Mouse (Mus musculus): Measurements from ENCODE around the gene Ldoc1.

Gene Ldoc1

GRCm38 (mm10) chrX:61709302-61710033 is at the start of gene Ldoc1:
TSS of gene Ldoc1 (plus strand) at chrX:61709497.
- DNase-seq, result peak; percentile 65

DNA sequence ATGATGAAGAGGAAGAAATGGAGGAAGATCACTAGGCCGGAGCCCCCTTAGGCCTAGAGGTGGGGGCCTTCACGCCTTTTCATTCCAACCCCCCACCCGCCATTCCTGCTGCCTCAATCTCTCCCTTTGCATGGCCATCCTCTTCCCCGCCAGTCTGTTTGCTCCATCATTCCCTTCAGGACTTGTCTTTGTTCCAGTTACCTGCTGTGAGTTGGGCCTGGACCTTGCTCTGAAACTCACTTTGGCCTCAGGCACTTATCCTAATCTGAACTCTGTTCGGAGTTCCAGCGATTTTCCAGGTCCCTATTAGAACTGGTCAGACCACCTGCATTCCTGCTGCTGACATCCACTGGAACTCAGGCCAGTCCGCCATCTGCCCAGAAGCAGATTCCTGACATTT is 834 bp downstream of the Ldoc1 start:
- DNase-seq, result peak; percentile 56

- DNase-seq, result peak; percentile 61
These were observed 13.2 kb downstream of the Ldoc1 start for GRCm38 (mm10) chrX:61722281-61723028.

GRCm38 (mm10) chrX:61723029-61723980 is 14.0 kb downstream of the Ldoc1 start:
- DNase-seq, result peak; percentile 48

DNA sequence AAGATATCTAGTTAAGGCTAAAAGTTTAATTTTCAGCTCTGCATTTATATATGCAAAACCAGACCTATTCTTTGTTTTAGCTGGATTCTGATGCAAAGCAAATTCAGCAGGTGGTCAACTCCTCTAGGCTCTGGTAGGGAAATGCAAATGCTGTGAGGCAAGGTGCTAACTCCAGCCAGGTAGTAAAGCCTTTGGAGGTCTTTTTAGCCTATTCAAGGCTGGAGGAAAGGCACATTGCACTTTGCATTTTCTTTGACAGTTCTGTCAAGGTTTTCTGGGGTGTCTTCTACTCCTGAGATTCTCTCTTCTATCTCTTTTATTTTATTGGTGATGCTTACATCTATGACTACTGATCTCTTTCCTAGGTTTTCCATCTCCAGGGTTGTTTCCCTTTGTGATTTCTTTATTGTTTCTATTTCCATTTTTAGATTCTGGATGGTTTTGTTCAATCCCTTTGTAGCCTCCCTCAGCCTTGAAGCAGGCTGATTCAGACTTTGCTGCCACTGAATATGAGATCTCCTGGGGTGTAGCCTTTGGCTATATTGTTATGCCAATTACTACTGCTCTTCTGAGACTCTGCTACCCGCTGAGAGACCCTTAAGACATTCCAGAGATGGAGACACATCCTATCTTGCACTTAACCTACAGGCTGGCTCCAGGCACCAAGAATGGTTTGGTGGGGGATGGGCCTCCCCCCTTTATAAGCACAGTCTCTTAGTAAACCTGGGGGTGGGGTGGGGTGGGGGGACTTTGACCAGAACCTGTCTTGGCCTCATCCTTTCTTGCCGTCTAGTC is 18.4 kb downstream of the Ldoc1 start:
- DNase-seq, result no peak
